Mouse (Mus musculus): Measurements from ENCODE around the gene Sptbn1. TPM values are rescaled to one million over a fixed set of nuclear protein-coding genes. Genes with fewer than 3 reads are reported as not detected.

Sptbn1 gene
- polyA plus RNA-seq, 1 experiment: 28.0 TPM

DNA sequence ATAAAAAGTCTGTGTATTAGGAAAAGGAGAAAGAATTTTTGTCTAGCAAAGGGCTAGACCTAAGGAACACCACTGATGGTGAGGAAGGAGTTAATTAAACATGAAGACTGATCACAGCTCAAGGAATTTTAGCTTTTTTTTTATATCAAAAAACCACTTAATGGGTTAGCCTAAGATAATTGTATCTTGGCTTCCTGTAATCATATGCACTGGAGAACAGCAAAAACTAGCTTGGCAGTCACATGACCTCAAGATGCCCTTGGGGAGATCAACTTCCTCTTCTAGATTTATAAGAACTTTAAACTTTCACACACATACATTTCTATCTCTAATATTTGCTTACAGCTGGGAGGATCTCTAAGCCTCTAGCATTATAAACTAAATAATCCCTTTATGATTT is 119.6 kb downstream of the Sptbn1 start:
- H3K4me1 ChIP-seq (ENCODE audit: control insufficient read depth, insufficient read depth, insufficient read length): no peaks in the 10 kb centered on the region; the same call in 1 of the 2 replicates
- H3K27me3 ChIP-seq (ENCODE audit: control insufficient read depth, insufficient read depth, low read length): no peaks in the 10 kb centered on the region
- peaks cover 38% of the 10 kb centered on the region for H3K36me3 ChIP-seq (ENCODE audit: control insufficient read depth, insufficient read depth, low read length)
- H3K27ac ChIP-seq (ENCODE audit: insufficient read depth, low read length): no peak overlapping the region
- TF ChIP-seq CTCF (IDR thresholded peaks at IDR 0.05; ENCODE audit: extremely low read depth, insufficient read depth, insufficient read length, insufficient replicate concordance) (no peak), POLR2A (IDR thresholded peaks at IDR 0.05; ENCODE audit: low read depth, low read length) (no peak)
- H3K4me3 ChIP-seq (ENCODE audit: extremely low read depth, insufficient read depth, insufficient read length): no peak overlapping the region
- DNase-seq (ENCODE audit: low read depth in 1 of 2, low spot score in 2 of 2): peak; percentile 42 to 57

DNA sequence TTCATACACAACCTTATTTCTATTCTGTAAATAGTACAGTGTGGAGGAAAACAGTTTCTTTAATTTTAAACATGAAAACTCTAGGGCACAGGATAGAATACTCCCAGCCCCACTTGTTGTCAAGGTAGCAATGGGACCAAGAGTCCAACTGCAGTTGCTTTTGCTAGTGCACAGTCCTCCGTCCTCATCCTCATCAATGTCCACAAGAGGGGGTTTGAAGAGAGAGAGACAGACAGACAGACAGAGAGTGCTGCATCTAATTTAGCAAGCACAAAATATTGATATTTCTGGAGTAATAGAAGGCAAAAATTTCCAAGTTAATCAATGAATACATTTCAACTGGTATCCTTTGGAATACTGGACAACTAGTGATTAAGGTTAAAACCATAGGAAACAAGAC is 120.1 kb downstream of the Sptbn1 start:
- H3K27ac ChIP-seq (ENCODE audit: insufficient read depth, low read length): no peak overlapping the region

DNA sequence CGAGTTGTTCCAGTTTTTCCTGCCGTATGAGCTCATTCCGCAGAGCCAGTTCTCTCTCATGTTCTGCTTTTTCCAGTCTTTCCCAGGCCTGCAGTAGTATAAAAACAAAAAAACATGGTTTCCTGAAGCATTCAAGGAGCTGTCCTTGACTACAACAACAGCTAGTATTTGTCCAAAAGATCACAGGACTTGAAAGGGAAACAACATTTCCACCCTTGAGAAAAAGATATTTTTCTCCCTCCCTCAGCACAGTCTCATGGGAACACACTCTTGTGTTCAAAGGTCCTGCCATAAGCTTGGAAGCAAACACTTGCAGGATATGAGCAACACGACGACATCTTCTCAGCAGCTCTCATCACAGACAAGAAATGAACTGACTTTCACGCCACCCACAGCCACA is 124.9 kb downstream of the Sptbn1 start:
- peaks cover 53% of the 10 kb centered on the region for H3K36me3 ChIP-seq (ENCODE audit: control insufficient read depth, insufficient read depth, low read length)
- no peaks in the 10 kb centered on the region for H3K4me1 ChIP-seq (ENCODE audit: control insufficient read depth, insufficient read depth, insufficient read length)
- WGBS: 85% methylated on average over 6 of the region's 6 CpGs
- no peak overlapping the region for H3K27ac ChIP-seq (ENCODE audit: insufficient read depth, low read length)
- H3K4me3 ChIP-seq (ENCODE audit: extremely low read depth, insufficient read depth, insufficient read length): no peak overlapping the region
- no peak for DNase-seq (ENCODE audit: low read depth in 1 of 2, low spot score in 2 of 2)
- TF ChIP-seq POLR2A (IDR thresholded peaks at IDR 0.05; ENCODE audit: low read depth, low read length) (no peak), CTCF (IDR thresholded peaks at IDR 0.05; ENCODE audit: extremely low read depth, insufficient read depth, insufficient read length, insufficient replicate concordance) (no peak)
- H3K27me3 ChIP-seq (ENCODE audit: control insufficient read depth, insufficient read depth, low read length): no peaks in the 10 kb centered on the region

More for the DNA sequence above, 120.1 kb downstream of the Sptbn1 start:
- WGBS: 92% methylated on average over 1 of the region's 1 CpGs
- Histone ChIP-seq H3K27me3 (ENCODE audit: control insufficient read depth, insufficient read depth, low read length) (no peaks in the 10 kb centered on the region), H3K4me3 (ENCODE audit: extremely low read depth, insufficient read depth, insufficient read length) (no peak overlapping the region), H3K36me3 (ENCODE audit: control insufficient read depth, insufficient read depth, low read length) (peaks cover 36% of the 10 kb centered on the region), H3K4me1 (ENCODE audit: control insufficient read depth, insufficient read depth, insufficient read length) (no peaks in the 10 kb centered on the region; the same call in 1 of the 2 replicates)
- no peak for DNase-seq (ENCODE audit: low read depth in 1 of 2, low spot score in 2 of 2)
- no peak for TF ChIP-seq POLR2A (IDR thresholded peaks at IDR 0.05; ENCODE audit: low read depth, low read length)
- no peak for TF ChIP-seq CTCF (IDR thresholded peaks at IDR 0.05; ENCODE audit: extremely low read depth, insufficient read depth, insufficient read length, insufficient replicate concordance)

DNA sequence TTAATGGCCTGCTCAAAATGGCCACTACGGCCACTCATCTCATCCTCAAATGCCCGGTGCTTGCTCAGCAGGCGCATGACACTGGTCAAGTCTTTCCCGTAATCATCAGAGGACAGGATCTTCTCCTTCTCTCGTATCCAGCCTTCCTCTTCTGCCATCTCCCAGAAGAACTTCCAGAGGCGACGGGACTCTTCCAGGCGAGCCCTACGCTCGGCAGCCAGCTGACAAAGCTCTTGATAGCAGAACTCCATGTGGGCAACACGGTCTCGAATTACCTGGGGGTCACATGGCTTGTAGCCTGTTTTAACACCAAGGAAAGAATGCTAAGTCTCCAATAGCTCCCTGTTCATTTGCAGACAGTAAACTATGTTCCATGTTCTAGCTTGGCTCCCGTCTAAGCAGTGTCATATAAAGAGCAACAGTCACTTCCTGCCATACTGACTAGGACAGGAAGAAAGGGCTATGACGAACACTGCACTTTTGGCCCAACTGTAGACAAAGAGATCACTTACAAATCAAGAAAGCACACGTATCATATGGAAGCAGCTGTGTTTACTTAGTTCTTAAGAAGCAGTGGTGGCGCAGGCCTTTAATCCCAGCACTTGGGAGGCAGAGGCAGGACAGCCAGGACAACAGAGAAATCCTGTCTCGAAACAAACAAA is 128.7 kb downstream of the Sptbn1 start:
- no peaks in the 10 kb centered on the region for H3K27me3 ChIP-seq (ENCODE audit: control insufficient read depth, insufficient read depth, low read length)
- TF ChIP-seq POLR2A (IDR thresholded peaks at IDR 0.05; ENCODE audit: low read depth, low read length) (no peak), CTCF (IDR thresholded peaks at IDR 0.05; ENCODE audit: extremely low read depth, insufficient read depth, insufficient read length, insufficient replicate concordance) (no peak)
- no peaks in the 10 kb centered on the region for H3K4me1 ChIP-seq (ENCODE audit: control insufficient read depth, insufficient read depth, insufficient read length)
- no peak for DNase-seq (ENCODE audit: low read depth in 1 of 2, low spot score in 2 of 2)
- H3K27ac ChIP-seq (ENCODE audit: insufficient read depth, low read length): no peak overlapping the region
- 90% methylated on average over 17 of the region's 17 CpGs for WGBS
- H3K4me3 ChIP-seq (ENCODE audit: extremely low read depth, insufficient read depth, insufficient read length): no peak overlapping the region
- peaks cover 69% of the 10 kb centered on the region for H3K36me3 ChIP-seq (ENCODE audit: control insufficient read depth, insufficient read depth, low read length)

DNA sequence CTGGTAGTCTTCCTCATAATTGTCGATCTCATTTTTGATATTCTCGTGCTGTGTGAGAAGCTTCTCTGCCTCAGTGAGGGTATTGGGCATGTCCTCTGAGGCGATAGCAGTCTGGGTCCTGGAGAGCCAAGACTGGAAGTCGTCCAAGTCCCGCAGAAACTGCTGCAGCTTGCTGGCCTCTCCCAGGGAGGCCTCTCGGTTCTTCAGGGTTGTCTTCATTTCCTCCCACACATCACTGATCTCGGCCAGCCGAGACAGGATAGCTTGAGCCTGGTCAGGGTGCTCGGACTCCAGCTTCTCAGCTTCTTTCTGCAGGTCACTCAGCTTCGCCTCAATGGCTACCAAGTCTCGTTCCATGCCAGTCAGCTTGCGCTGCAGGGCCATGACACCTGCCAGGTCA is 130.9 kb downstream of the Sptbn1 start:
- no peak for DNase-seq (ENCODE audit: low read depth in 1 of 2, low spot score in 2 of 2)
- no peak overlapping the region for H3K27ac ChIP-seq (ENCODE audit: insufficient read depth, low read length)
- no peaks in the 10 kb centered on the region for H3K4me1 ChIP-seq (ENCODE audit: control insufficient read depth, insufficient read depth, insufficient read length)
- peaks cover 62% of the 10 kb centered on the region for H3K36me3 ChIP-seq (ENCODE audit: control insufficient read depth, insufficient read depth, low read length)
- no peak overlapping the region for H3K4me3 ChIP-seq (ENCODE audit: extremely low read depth, insufficient read depth, insufficient read length)
- 89% methylated on average over 12 of the region's 12 CpGs for WGBS
- no peaks in the 10 kb centered on the region for H3K27me3 ChIP-seq (ENCODE audit: control insufficient read depth, insufficient read depth, low read length)
- no peak for TF ChIP-seq POLR2A (IDR thresholded peaks at IDR 0.05; ENCODE audit: low read depth, low read length)
- TF ChIP-seq CTCF (IDR thresholded peaks at IDR 0.05; ENCODE audit: extremely low read depth, insufficient read depth, insufficient read length, insufficient replicate concordance): no peak

DNA sequence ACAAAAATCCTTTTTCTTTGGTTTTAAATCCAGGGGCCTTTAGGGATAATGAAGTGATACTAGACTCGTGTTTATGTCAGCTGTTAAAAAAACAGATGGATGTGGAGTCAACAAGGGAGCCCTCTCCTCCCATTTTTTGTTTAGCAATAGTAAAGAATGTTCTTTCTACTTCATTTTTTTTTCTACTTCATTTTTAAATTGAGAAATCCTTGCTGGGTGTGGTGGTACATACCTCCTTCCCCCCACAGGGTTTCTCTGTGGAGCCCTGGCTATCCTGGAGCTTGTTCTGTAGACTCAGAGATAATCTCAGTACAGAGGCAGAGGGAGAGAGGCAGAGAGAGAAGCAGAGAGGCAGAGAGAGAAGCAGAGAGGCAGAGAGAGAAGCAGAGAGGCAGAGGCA is 133.9 kb downstream of the Sptbn1 start:
- DNase-seq (ENCODE audit: low read depth in 1 of 2, low spot score in 2 of 2): no peak
- TF ChIP-seq CTCF (IDR thresholded peaks at IDR 0.05; ENCODE audit: extremely low read depth, insufficient read depth, insufficient read length, insufficient replicate concordance): no peak
- no peak for TF ChIP-seq POLR2A (IDR thresholded peaks at IDR 0.05; ENCODE audit: low read depth, low read length)
- H3K36me3 ChIP-seq (ENCODE audit: control insufficient read depth, insufficient read depth, low read length): peaks cover 54% of the 10 kb centered on the region
- no peaks in the 10 kb centered on the region for H3K27me3 ChIP-seq (ENCODE audit: control insufficient read depth, insufficient read depth, low read length)
- 75% methylated on average over 1 of the region's 1 CpGs for WGBS
- H3K4me1 ChIP-seq (ENCODE audit: control insufficient read depth, insufficient read depth, insufficient read length): no peaks in the 10 kb centered on the region
- H3K27ac ChIP-seq (ENCODE audit: insufficient read depth, low read length): no peak overlapping the region
- H3K4me3 ChIP-seq (ENCODE audit: extremely low read depth, insufficient read depth, insufficient read length): no peak overlapping the region

DNA sequence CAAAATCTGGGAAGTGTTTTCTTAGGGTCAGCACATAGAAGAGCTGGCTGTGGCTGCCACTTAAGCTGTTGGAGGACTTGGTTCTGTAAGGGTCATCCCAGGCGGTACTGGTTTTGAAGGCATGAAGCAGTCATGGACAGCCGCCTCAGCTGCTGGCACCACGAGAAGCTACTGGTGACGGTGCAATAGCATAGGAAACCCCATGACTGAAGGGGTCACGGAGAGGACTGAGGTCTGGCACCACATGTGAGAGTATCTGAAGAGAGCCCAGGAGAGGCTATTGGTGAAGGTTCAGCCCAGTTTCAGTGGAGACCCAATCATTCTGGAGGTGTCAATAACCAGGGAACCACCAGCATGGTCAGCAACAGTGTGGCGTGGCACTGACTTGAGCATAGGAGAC is 135.4 kb downstream of the Sptbn1 start:
- no peak overlapping the region for H3K27ac ChIP-seq (ENCODE audit: insufficient read depth, low read length)
- no peaks in the 10 kb centered on the region for H3K4me1 ChIP-seq (ENCODE audit: control insufficient read depth, insufficient read depth, insufficient read length)
- no peaks in the 10 kb centered on the region for H3K27me3 ChIP-seq (ENCODE audit: control insufficient read depth, insufficient read depth, low read length)
- no peak for DNase-seq (ENCODE audit: low read depth in 1 of 2, low spot score in 2 of 2)
- 94% methylated on average over 6 of the region's 6 CpGs for WGBS
- TF ChIP-seq POLR2A (IDR thresholded peaks at IDR 0.05; ENCODE audit: low read depth, low read length) (no peak), CTCF (IDR thresholded peaks at IDR 0.05; ENCODE audit: extremely low read depth, insufficient read depth, insufficient read length, insufficient replicate concordance) (no peak)
- no peak overlapping the region for H3K4me3 ChIP-seq (ENCODE audit: extremely low read depth, insufficient read depth, insufficient read length)
- peaks cover 51% of the 10 kb centered on the region for H3K36me3 ChIP-seq (ENCODE audit: control insufficient read depth, insufficient read depth, low read length)

All from spleen, adult 2 months (tissue).